Mouse (Mus musculus): ENCODE results near the gene Cacna1a. TPM values are rescaled to one million over a fixed set of nuclear protein-coding genes. Genes with fewer than 3 reads are reported as not detected.
"Not testable (repeated sequence)": the region's sequence is repeated elsewhere in the genome, so short reads cannot be mapped to it uniquely, and the experiment has no call there.

The Cacna1a gene
- polyA plus RNA-seq, 1 experiment from 2014 or later, result 0.60 TPM

DNA sequence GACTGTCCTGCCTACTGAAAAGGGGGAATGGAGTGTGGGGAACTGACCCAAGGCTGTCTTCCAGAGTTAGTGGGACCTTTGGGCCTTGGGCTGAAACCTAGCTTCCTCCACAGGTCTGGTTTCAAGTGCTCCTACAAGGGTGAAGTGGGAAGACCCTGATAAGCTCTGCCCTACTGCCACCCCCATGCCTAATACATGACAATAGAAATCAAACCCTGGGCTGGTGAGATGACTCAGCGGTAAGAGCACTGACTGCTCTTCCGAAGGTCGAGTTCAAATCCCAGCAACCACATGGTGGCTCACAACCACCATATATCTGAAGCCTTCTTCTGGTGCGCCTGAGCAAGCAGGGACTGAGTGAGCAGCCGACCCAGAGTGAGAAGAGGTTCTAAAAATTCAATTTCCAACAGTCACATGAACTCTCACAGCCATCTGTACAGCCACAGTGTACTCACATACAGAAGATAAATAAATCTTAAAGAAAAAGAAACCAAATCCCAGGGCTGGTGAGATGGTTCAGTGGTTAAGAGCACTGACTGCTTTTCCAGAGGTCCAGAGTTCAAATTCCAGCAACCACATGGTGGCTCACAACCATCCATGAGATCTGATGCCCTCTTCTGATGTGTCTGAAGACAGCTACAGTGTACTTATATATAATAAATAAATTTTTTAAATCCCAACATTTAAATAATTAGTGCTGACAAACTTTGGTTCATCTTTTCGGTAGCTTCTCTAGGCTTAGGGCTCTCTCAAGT is 280.7 kb downstream of the Cacna1a start:
- H3K9me3 ChIP-seq (replicated peaks), result no peaks in the 10 kb centered on the region
- no peak overlapping the region for H3K4me3 ChIP-seq
- no peaks in the 10 kb centered on the region for H3K27me3 ChIP-seq (replicated peaks)
- 52% methylated on average over 6 of the region's 6 CpGs for WGBS (ENCODE audit: insufficient replicate concordance)
- no peak for ATAC-seq
- H3K36me3 ChIP-seq, result peaks cover 44% of the 10 kb centered on the region
- no peak overlapping the region for H3K9ac ChIP-seq
- no peak overlapping the region for H3K4me2 ChIP-seq
- peaks cover 51% of the 10 kb centered on the region for H3K4me1 ChIP-seq
- H3K27ac ChIP-seq, result no peak overlapping the region

- not testable (repeated sequence) for H3K4me3 ChIP-seq; H3K9me3 ChIP-seq (replicated peaks); H3K27me3 ChIP-seq (replicated peaks); H3K9ac ChIP-seq; H3K4me2 ChIP-seq
- 68% methylated on average over 5 of the region's 5 CpGs for WGBS (ENCODE audit: insufficient replicate concordance)
- ATAC-seq, result peak; percentile 42
- Histone ChIP-seq H3K4me1 (peaks cover 48% of the 10 kb centered on the region), H3K27ac (0 out of 2 replicates have a peak overlapping the region, but pooled peaks have one; percentile 62), H3K36me3 (peaks cover 59% of the 10 kb centered on the region)
Measured at GRCm38 (mm10) chr8:84670295-84671006, 282.2 kb downstream of the Cacna1a start.

DNA sequence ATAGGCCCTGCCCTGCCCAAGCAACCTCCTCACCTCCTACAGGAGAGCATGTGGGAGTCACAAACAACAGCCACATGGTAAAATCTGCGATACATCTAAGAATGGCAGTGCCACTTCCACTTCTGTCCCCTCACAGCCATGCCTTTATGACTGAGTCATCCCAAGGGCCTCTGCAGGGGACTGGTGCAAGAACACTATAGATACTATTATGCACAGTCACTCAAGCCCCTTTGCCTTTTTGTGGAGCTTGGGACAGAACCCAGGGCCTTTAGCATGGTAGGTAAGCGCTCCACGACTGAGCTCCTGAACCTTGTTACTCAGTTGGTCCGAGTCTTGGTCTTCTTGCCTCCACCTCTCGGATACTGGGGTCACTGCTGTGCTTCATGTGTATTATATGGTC is 289.1 kb downstream of the Cacna1a start:
- Histone ChIP-seq H3K9me3 (replicated peaks) (no peaks in the 10 kb centered on the region), H3K27ac (no peak overlapping the region), H3K9ac (no peak overlapping the region), H3K4me2 (no peak overlapping the region), H3K27me3 (replicated peaks) (no peaks in the 10 kb centered on the region), H3K4me3 (no peak overlapping the region), H3K36me3 (peaks cover 78% of the 10 kb centered on the region), H3K4me1 (peaks cover 25% of the 10 kb centered on the region)
- 88% methylated on average over 5 of the region's 5 CpGs for WGBS (ENCODE audit: insufficient replicate concordance)
- ATAC-seq, result peak; percentile 52

DNA sequence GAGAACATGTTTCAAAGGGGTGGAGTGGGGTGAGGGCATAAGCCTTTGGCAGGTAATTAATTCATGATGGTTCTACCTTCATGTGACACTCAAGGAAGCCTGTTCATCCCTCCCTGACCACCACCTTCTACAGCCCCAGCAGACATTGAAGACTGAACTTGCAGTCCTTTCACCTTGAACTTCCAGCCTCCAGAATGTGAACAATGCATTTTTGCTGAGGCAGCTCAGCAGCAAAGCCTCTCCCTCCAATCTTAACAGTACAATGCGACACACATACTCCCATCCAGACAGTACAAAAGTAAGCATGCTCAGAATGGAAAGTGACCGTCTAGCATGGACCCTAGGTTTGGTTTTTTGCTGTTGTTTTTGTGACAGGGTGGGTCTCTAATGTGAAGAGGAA is 293.2 kb downstream of the Cacna1a start:
- Histone ChIP-seq H3K9me3 (replicated peaks) (no peaks in the 10 kb centered on the region), H3K4me1 (peaks cover 64% of the 10 kb centered on the region), H3K27me3 (replicated peaks) (no peaks in the 10 kb centered on the region), H3K4me3 (no peak overlapping the region), H3K36me3 (peaks cover 64% of the 10 kb centered on the region), H3K4me2 (no peak overlapping the region), H3K27ac (no peak overlapping the region), H3K9ac (no peak overlapping the region)
- ATAC-seq, result no peak
- 79% methylated on average over 2 of the region's 2 CpGs for WGBS (ENCODE audit: insufficient replicate concordance)

DNA sequence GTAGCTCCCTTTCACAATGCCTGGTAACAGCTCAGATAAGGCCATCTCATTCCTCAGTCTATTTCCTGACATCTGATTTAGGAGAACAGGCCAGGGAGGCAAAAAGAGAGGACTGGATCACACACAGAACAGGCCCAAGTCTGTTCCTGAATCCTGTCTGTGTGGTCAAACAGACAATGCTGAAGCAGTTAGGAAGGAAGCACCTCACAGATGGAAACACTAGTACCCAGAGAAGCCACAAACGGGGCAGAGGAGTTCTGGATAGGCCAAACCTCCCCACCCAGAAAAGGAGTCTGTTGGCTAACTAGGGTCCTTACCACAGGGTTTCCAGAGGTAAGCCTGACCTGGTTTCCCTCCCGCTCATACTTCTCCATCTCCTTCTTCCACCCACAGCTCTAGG is 294.0 kb downstream of the Cacna1a start:
- Histone ChIP-seq H3K36me3 (peaks cover 57% of the 10 kb centered on the region), H3K4me1 (peaks cover 67% of the 10 kb centered on the region), H3K9ac (no peak overlapping the region), H3K27ac (0 out of 2 replicates have a peak overlapping the region, but pooled peaks have one; percentile 4), H3K4me2 (no peak overlapping the region), H3K9me3 (replicated peaks) (no peaks in the 10 kb centered on the region), H3K4me3 (no peak overlapping the region), H3K27me3 (replicated peaks) (no peaks in the 10 kb centered on the region)
- ATAC-seq, result no peak
- WGBS (ENCODE audit: insufficient replicate concordance), result 61% methylated on average over 2 of the region's 2 CpGs

DNA sequence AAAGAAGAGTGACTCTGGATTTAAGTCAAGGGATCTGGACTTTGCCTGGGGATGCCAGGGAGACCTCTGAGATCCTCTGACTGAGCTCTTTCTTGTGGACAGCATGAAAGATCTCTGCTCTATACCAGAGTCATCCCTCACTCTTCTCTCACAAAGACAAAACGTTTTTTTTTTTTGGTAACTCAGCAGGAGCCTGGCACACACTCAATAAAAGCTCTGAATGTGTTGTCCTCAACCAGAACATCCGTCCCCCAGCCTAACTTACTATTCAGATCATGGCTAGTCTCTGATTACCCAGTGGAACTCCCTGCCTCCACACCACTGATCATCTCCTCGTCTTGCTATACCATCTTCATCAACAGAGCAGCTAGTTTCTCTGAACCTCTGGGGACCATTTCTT is 296.3 kb downstream of the Cacna1a start:
- Histone ChIP-seq H3K4me1 (peaks cover 76% of the 10 kb centered on the region), H3K9ac (no peak overlapping the region), H3K36me3 (peaks cover 53% of the 10 kb centered on the region), H3K27ac (no peak overlapping the region; the same call in 1 of the 2 replicates), H3K4me3 (no peak overlapping the region), H3K9me3 (replicated peaks) (no peaks in the 10 kb centered on the region), H3K4me2 (no peak overlapping the region), H3K27me3 (replicated peaks) (no peaks in the 10 kb centered on the region)
- no peak for ATAC-seq
- WGBS (ENCODE audit: insufficient replicate concordance), result 57% methylated on average over 3 of the region's 3 CpGs

DNA sequence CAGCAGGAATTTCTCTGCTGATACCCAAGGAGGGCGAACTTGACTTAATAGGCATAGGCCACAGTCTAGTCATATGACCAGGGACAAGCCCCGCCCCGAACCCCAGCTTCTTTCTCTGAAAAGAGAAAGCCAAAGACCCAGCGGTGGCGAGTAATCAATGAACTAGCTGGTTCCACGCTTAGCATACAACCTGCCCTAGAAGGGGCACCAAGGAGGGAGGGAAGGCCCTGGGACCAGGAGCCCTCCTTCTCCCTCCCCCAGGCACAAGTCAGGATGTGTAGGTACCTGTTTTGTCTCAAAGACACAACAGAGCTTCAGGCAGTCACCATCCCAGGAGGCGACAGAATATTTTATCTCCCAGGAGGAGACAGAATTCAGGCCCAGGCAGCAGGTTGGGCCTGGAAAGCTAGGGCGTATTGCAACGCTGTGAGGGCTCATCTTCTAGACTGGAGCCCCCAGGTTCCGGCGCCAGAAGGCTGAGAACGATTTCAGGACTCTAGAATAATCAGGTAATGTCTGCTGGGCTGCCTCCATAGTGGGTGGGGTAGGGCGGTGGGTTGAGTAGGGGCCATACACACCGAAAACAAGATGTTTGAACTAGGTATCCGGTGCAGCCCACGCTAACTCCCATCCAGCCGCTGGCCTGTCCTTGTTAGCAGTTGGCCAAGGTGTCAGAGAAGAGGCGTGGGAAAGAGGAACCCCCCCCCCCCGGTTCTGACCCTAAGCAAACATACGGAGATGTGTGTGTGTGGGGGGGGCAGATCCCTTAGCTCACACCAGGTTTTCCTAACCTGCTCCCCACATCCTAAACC is 298.2 kb downstream of the Cacna1a start, which contains the start of gene Trmt1:
Gene Trmt1 (plus strand): TSS at position 117 of the 812 bp plus-strand sequence.
- Histone ChIP-seq H3K4me3 (peak within 1 kb of the TSS; percentile 99), H3K27me3 (replicated peaks) (no peaks in the 10 kb centered on the region), H3K9ac (peak within 1 kb of the TSS; percentile 99), H3K27ac (peak within 1 kb of the TSS; percentile 97), H3K4me2 (peak within 1 kb of the TSS; percentile 94), H3K36me3 (peaks cover 45% of the 10 kb centered on the region), H3K9me3 (replicated peaks) (no peaks in the 10 kb centered on the region), H3K4me1 (peaks cover 79% of the 10 kb centered on the region)
- peak; percentile 11; the same call in 1 of the 2 replicates for ATAC-seq
- WGBS (ENCODE audit: insufficient replicate concordance), result 8% methylated on average over 20 of the region's 20 CpGs

DNA sequence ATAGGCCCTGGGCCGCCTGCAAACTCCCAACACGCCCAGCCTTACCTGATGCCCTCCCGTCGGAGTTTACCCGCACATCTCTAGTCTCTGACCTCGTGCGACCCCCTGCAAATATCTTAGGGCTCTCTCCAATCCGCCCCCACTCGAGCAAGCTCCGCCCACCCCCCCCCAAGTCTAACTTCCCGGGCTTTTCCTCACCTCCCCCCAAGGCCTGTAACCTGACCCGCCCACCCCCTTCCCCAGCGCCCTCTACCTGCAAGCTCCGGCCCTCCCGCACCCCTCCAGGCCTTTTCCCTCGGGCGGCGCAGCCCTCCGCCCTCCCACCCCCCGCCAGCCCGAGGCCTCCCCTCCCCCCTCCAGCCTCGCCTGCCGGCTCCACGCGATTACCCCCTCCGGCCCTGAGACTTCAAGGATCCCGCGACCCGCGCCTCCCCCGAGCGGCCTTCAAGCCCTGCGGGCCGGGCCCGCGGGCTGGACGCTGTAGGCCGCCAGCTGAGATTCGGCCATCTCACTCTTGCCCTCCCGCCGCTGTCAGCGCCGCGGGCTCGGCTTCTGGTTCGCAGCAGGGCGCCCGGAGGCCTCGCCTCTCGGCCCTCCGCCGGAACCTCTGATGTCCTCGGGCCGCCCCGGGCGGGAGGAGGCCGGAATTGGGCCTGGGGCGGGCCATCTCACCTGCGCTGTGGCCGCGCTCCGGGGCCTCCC is 298.9 kb downstream of the Cacna1a start:
- Histone ChIP-seq H3K9me3 (replicated peaks) (no peaks in the 10 kb centered on the region), H3K36me3 (peaks cover 45% of the 10 kb centered on the region), H3K4me3 (peak overlapping the region; percentile 99), H3K4me2 (peak overlapping the region; percentile 94), H3K9ac (peak overlapping the region; percentile 99), H3K27ac (peak overlapping the region; percentile 97), H3K27me3 (replicated peaks) (no peaks in the 10 kb centered on the region), H3K4me1 (peaks cover 77% of the 10 kb centered on the region)
- ATAC-seq, result peak; percentile 36
- under 1% methylated on average over 62 of the region's 62 CpGs for WGBS (ENCODE audit: insufficient replicate concordance)

DNA sequence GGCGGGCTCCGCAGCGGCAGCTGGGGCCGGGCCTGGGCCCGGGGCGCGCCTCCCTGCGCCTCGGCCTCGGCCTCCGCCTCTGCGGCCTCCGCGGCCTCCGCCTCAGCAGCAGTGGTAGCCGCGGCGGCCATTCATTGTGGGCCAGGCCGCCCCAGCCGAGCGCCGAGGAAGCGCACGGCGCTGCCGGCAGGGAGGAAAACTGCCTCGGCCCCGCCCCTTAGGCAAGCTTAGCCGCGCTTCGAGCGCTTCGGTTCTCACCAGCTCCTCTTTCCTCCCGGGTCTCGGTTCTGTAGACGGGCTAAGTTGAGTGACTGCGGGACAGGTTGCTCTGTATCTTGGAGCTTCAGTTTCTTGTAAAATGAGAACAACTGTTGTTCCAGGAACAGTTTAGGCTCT is 299.5 kb downstream of the Cacna1a start, which contains the start of gene Nacc1:
Gene Nacc1 (minus strand): TSS at position 158 of the 396 bp plus-strand sequence.
- WGBS (ENCODE audit: insufficient replicate concordance), result under 1% methylated on average over 37 of the region's 37 CpGs
- H3K36me3 ChIP-seq, result peaks cover 45% of the 10 kb centered on the region
- ATAC-seq, result peak; percentile 80

DNA sequence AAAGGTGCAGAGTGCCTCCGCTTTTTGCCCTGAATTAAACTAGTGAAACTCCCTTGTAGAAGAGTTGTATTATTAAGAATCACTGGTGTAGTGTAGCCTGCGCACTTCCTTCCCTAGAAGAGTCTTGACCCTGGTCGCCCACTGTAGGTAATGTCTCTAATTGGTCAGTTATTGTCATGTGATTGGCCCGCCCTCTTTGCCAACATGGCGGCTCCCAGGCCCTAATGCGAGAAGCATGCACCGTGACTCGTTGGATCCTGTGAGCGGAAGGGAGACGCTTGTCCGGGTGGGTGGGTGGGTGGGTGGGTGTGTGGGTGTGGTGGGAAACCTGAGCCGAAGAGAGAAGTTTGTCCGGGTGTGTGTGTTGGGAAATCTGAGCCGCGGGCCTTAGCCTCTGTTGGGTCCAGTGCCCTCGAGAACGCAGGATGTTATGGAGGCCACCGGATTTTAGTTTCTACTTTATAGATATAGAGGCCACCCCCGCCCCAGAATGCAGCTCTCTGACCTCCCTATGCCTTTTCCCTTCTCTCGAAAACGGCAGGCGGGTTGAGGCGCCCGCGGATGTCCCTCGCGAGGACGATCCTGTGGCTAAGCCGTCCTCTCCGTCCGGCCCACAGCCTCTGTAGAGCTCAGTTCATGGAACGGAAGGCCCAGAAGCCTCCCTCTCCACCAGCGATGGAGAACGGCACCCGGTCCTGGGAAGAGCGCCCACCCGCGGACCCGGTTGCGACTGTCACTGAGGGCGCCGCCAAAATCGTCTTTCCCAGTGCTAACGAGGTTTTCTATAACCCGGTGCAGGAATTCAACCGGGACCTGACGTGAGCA is 301.1 kb downstream of the Cacna1a start:
- Histone ChIP-seq H3K36me3 (peaks cover 46% of the 10 kb centered on the region), H3K4me1 (peaks cover 57% of the 10 kb centered on the region), H3K9ac (peak overlapping the region; percentile 81), H3K4me3 (peak overlapping the region; percentile 99), H3K27ac (peak overlapping the region; percentile 97), H3K9me3 (replicated peaks) (no peaks in the 10 kb centered on the region), H3K4me2 (peak overlapping the region; percentile 94), H3K27me3 (replicated peaks) (no peaks in the 10 kb centered on the region)
- under 1% methylated on average over 47 of the region's 47 CpGs for WGBS (ENCODE audit: insufficient replicate concordance)
- peak; percentile 72 for ATAC-seq

More for the DNA sequence above, 299.5 kb downstream of the Cacna1a start, which contains the start of gene Nacc1:
- Histone ChIP-seq H3K4me3 (peak within 1 kb of the TSS; percentile 99), H3K27ac (peak within 1 kb of the TSS; percentile 97), H3K9me3 (replicated peaks) (no peaks in the 10 kb centered on the region), H3K4me2 (peak within 1 kb of the TSS; percentile 94), H3K4me1 (peaks cover 73% of the 10 kb centered on the region), H3K9ac (peak within 1 kb of the TSS; percentile 99), H3K27me3 (replicated peaks) (no peaks in the 10 kb centered on the region)

All from liver, embryonic 12.5 days (tissue).